Mouse (Mus musculus): ENCODE results near the gene Usp20.

Gene Usp20

DNA sequence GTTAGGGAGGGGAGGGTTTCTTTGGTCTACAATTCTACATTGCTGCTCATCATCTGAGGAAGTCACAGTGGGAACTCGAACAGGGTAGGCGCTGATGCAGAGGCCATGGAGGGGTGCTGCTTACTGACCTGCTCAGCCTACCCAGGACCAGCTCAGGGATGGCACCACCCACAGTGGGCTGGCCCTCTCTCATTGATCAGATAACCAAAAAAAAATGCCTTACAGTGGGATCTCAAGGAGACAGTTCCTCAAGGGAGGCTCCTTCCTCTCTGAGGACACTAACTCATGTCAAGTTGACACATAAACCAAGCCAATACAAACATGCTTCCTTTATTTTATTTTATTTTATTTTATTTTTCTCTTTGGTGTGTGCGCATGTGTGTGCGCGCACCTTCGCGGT is 87.4 kb downstream of the Usp20 start:
- DNase-seq (ENCODE audit: low spot score in 2 of 2): no peak
